Mouse (Mus musculus) liver, embryonic 14.5 days (tissue): Measurements from ENCODE around the gene Sgcd. TPM values are rescaled to one million over a fixed set of nuclear protein-coding genes. Genes with fewer than 3 reads are reported as not detected.

Source experiments
- ATAC-seq: fragments of 200-750 bp; cut with Nextera tagmentation; 2 replicates; pipeline ENCODE4 v1.8.0; 2017; ENCODE audit warnings: moderate number of reproducible peaks, mild to moderate bottlenecking, moderate library complexity; ENCODE audit not compliant: insufficient read depth
- DNase-seq, 3 experiments: peaks; one replicate each; pipeline ENCODE4 v3.0.0-alpha.2; 2012 to 2013; ENCODE audit warnings: low read depth in 3 of 3, low spot score in 3 of 3
- H3K27ac ChIP-seq: fragments of 300-500 bp; sonication (generic); 2 replicates; pipeline ENCODE4 v1.5.1; 2014; ENCODE audit warnings: moderate library complexity, mild to moderate bottlenecking, control low read depth, inconsistent platforms
- H3K27me3 ChIP-seq: fragments of 300-500 bp; sonication (generic); 2 replicates; pipeline ENCODE4 v1.6.1; 2014; ENCODE audit warnings: mild to moderate bottlenecking, low read length, moderate library complexity; ENCODE audit not compliant: control insufficient read depth, insufficient read depth
- H3K36me3 ChIP-seq: fragments of 300-500 bp; sonication (generic); replicated peaks from 2 replicates; pipeline ENCODE4 v1.6.1; 2014; ENCODE audit warnings: low read depth; ENCODE audit not compliant: control insufficient read depth, insufficient read depth
- H3K4me1 ChIP-seq, 2 experiments: fragments of 200-500 bp in 1 of 2; fragments of 300-500 bp in 1 of 2; sonication (generic) in 1 of 2; replicated peaks; 2 replicates each; pipeline ENCODE4 v1.6.1; 2012 to 2014; ENCODE audit warnings: antibody characterized with exemption in 1 of 2, inconsistent platforms in 1 of 2, low read length in 1 of 2; ENCODE audit not compliant: control insufficient read depth in 2 of 2, insufficient read depth in 2 of 2
- H3K4me2 ChIP-seq: fragments of 300-500 bp; sonication (generic); 2 replicates; pipeline ENCODE4 v1.6.1; 2014; ENCODE audit warnings: low read depth, mild to moderate bottlenecking, control low read depth, moderate library complexity
- H3K4me3 ChIP-seq, 2 experiments: fragments of 200-500 bp in 1 of 2; fragments of 300-500 bp in 1 of 2; sonication (generic) in 1 of 2; 2 replicates each; pipeline ENCODE4 v1.5.1; 2012 to 2014; ENCODE audit warnings: low read depth in 2 of 2, low read length in 2 of 2, mild to moderate bottlenecking in 2 of 2, control low read depth in 1 of 2, inconsistent platforms in 1 of 2, moderate library complexity in 1 of 2; ENCODE audit not compliant: insufficient read depth in 1 of 2
- H3K9ac ChIP-seq: fragments of 300-500 bp; sonication (generic); replicated peaks from 2 replicates; pipeline ENCODE4 v1.6.1; 2014; ENCODE audit warnings: mild to moderate bottlenecking, control low read depth, moderate library complexity
- H3K9me3 ChIP-seq: fragments of 300-500 bp; sonication (generic); 2 replicates; pipeline ENCODE4 v1.6.1; 2016; ENCODE audit warnings: low read length, mixed read lengths; ENCODE audit not compliant: control insufficient read depth
- CTCF ChIP-seq: IDR thresholded peaks from 2 replicates; pipeline ENCODE4 v1.5.1; 2016; ENCODE audit warnings: antibody characterized with exemption, low read depth, control low read depth
- EP300 ChIP-seq: IDR thresholded peaks from 2 replicates; pipeline ENCODE4 v1.6.1; 2016; ENCODE audit warnings: antibody characterized with exemption, low read depth
- WGBS: fragments of 180-500 bp; shearing (Covaris S2); extraction: QIAGEN DNeasy Blood & Tissue Kit; methylation state at CpG from one replicate; pipeline ENCODE4 v1.1.7; 2014; ENCODE audit not compliant: insufficient replicate concordance; 5-methylcytosine and 5-hydroxymethylcytosine counted together
- polyA plus RNA-seq, 2 experiments: library from polyadenylated mRNA; depleted of rRNA in 1 of 2; stranded (reverse) in 1 of 2; unstranded in 1 of 2; fragments of >200 nt; fragmentation: Nextera tagmentation in 1 of 2; extraction: Ambion mirVana in 1 of 2; gene quantifications; 2 replicates each; pipeline versions ENCODE4 v1.2.1 to v1.2.3; 2012 to 2014

Gene Sgcd
- polyA plus RNA-seq, 2 experiments, result 0.04 to 0.08 TPM

GRCm38 (mm10) chr11:47139271-47139670, 849.5 kb downstream of the Sgcd start:
- ATAC-seq, result no peak

GRCm38 (mm10) chr11:47132410-47132809, 856.4 kb downstream of the Sgcd start:
- H3K9me3 ChIP-seq, result no peaks in the 10 kb centered on the region
- no peaks in the 10 kb centered on the region for H3K4me1 ChIP-seq
- no peak overlapping the region for H3K27ac ChIP-seq
- DNase-seq (no peak), ATAC-seq (no peak)
- H3K27me3 ChIP-seq, result no peaks in the 10 kb centered on the region
- no peak overlapping the region for H3K4me3 ChIP-seq
- 72% methylated on average over 6 of the region's 6 CpGs for WGBS
- no peak overlapping the region for H3K4me2 ChIP-seq
- TF ChIP-seq CTCF (no peak), EP300 (no peak)
- H3K9ac ChIP-seq, result no peak overlapping the region
- H3K36me3 ChIP-seq, result no peaks in the 10 kb centered on the region

More at GRCm38 (mm10) chr11:47139271-47139670, 849.5 kb downstream of the Sgcd start:
- TF ChIP-seq CTCF (no peak), EP300 (no peak)
- Histone ChIP-seq H3K27ac (no peak overlapping the region), H3K9ac (no peak overlapping the region), H3K4me3 (no peak overlapping the region), H3K4me2 (no peak overlapping the region), H3K4me1 (no peaks in the 10 kb centered on the region), H3K36me3 (no peaks in the 10 kb centered on the region), H3K27me3 (no peaks in the 10 kb centered on the region), H3K9me3 (no peaks in the 10 kb centered on the region)
- 35% methylated on average over 1 of the region's 1 CpGs for WGBS
- DNase-seq, result no peak

GRCm38 (mm10) chr11:47130432-47130831, 858.3 kb downstream of the Sgcd start:
- 58% methylated on average over 3 of the region's 3 CpGs for WGBS

GRCm38 (mm10) chr11:47129992-47130391, 858.8 kb downstream of the Sgcd start:
- Histone ChIP-seq H3K4me1 (no peaks in the 10 kb centered on the region), H3K27me3 (no peaks in the 10 kb centered on the region), H3K4me2 (no peak overlapping the region), H3K36me3 (no peaks in the 10 kb centered on the region), H3K9me3 (no peaks in the 10 kb centered on the region), H3K27ac (no peak overlapping the region), H3K4me3 (no peak overlapping the region), H3K9ac (no peak overlapping the region)
- TF ChIP-seq CTCF (no peak), EP300 (no peak)
- no peak for ATAC-seq
- DNase-seq, result no peak
- WGBS, result 44% methylated on average over 7 of the region's 7 CpGs

More at GRCm38 (mm10) chr11:47130432-47130831, 858.3 kb downstream of the Sgcd start:
- TF ChIP-seq CTCF (no peak), EP300 (no peak)
- ATAC-seq, result no peak
- no peak for DNase-seq
- Histone ChIP-seq H3K27me3 (no peaks in the 10 kb centered on the region), H3K9me3 (no peaks in the 10 kb centered on the region), H3K27ac (no peak overlapping the region), H3K9ac (no peak overlapping the region), H3K36me3 (no peaks in the 10 kb centered on the region), H3K4me2 (no peak overlapping the region), H3K4me3 (no peak overlapping the region), H3K4me1 (no peaks in the 10 kb centered on the region)

GRCm38 (mm10) chr11:47129166-47129565, 859.6 kb downstream of the Sgcd start:
- no peak for TF ChIP-seq EP300
- no peak for TF ChIP-seq CTCF
- 54% methylated on average over 1 of the region's 1 CpGs for WGBS
- no peaks in the 10 kb centered on the region for H3K4me1 ChIP-seq
- H3K36me3 ChIP-seq, result no peaks in the 10 kb centered on the region
- no peak for ATAC-seq
- H3K9ac ChIP-seq, result no peak overlapping the region
- H3K9me3 ChIP-seq, result no peaks in the 10 kb centered on the region
- no peak overlapping the region for H3K4me2 ChIP-seq
- H3K27me3 ChIP-seq, result no peaks in the 10 kb centered on the region
- H3K27ac ChIP-seq, result no peak overlapping the region
- DNase-seq, result no peak
- no peak overlapping the region for H3K4me3 ChIP-seq

GRCm38 (mm10) chr11:47128331-47128730, 860.4 kb downstream of the Sgcd start:
- H3K9ac ChIP-seq, result no peak overlapping the region
- ATAC-seq, result no peak
- 49% methylated on average over 3 of the region's 3 CpGs for WGBS

More at GRCm38 (mm10) chr11:47128331-47128730, 860.4 kb downstream of the Sgcd start:
- H3K36me3 ChIP-seq, result no peaks in the 10 kb centered on the region
- H3K4me2 ChIP-seq, result no peak overlapping the region
- no peaks in the 10 kb centered on the region for H3K27me3 ChIP-seq
- no peaks in the 10 kb centered on the region for H3K4me1 ChIP-seq
- DNase-seq, result no peak
- H3K27ac ChIP-seq, result no peak overlapping the region
- H3K9me3 ChIP-seq, result no peaks in the 10 kb centered on the region
- TF ChIP-seq EP300 (no peak), CTCF (no peak)
- H3K4me3 ChIP-seq, result no peak overlapping the region
